Mouse (Mus musculus): ENCODE measurements around the gene Hmgb1. TPM values are rescaled to one million over a fixed set of nuclear protein-coding genes. Genes with fewer than 3 reads are reported as not detected.

Gene Hmgb1
- total and polyA plus RNA-seq, 2 experiments from 2014 or later, result 128 to 757 TPM

- 0 out of 2 replicates have a peak, but pooled peaks cover 5% of the 10 kb centered on the region for H3K4me1 ChIP-seq (ENCODE audit: insufficient read depth, low read length)
- no peak overlapping the region for H3K27ac ChIP-seq
- DNase-seq (ENCODE audit: low spot score) (no peak), ATAC-seq (peak; percentile 41; the same call in 1 of the 2 replicates)
- no peaks in the 10 kb centered on the region for H3K9me3 ChIP-seq (ENCODE audit: low read length)
- peak overlapping the region; percentile 96 for H3K4me2 ChIP-seq (ENCODE audit: low read depth, low read length)
- WGBS, result 23% methylated on average over 17 of the region's 17 CpGs
- H3K36me3 ChIP-seq (ENCODE audit: insufficient read depth, low read length), result no peaks in the 10 kb centered on the region
- no peak for TF ChIP-seq CTCF (IDR thresholded peaks at IDR 0.05; ENCODE audit: low read depth)
- no peaks in the 10 kb centered on the region for H3K27me3 ChIP-seq (ENCODE audit: insufficient read depth, low read length)
- peak overlapping the region; percentile 48 for H3K4me3 ChIP-seq (ENCODE audit: low read length)
- peak overlapping the region; percentile 48; the same call in 1 of the 2 replicates for H3K9ac ChIP-seq (replicated peaks; ENCODE audit: low read length)
Measured at GRCm38 (mm10) chr5:149014600-149015268, 169.6 kb downstream of the Hmgb1 start.

GRCm38 (mm10) chr5:149013817-149014508 is 170.3 kb downstream of the Hmgb1 start:
- no peak for DNase-seq (ENCODE audit: low spot score)
- Histone ChIP-seq H3K4me3 (ENCODE audit: low read length) (no peak overlapping the region), H3K9ac (replicated peaks; ENCODE audit: low read length) (no peak overlapping the region), H3K4me1 (ENCODE audit: insufficient read depth, low read length) (0 out of 2 replicates have a peak, but pooled peaks cover 5% of the 10 kb centered on the region), H3K36me3 (ENCODE audit: insufficient read depth, low read length) (no peaks in the 10 kb centered on the region), H3K27me3 (ENCODE audit: insufficient read depth, low read length) (no peaks in the 10 kb centered on the region), H3K9me3 (ENCODE audit: low read length) (no peaks in the 10 kb centered on the region), H3K4me2 (ENCODE audit: low read depth, low read length) (no peak overlapping the region), H3K27ac (no peak overlapping the region)
- ATAC-seq, result no peak
- TF ChIP-seq CTCF (IDR thresholded peaks at IDR 0.05; ENCODE audit: low read depth), result no peak
- 72% methylated on average over 7 of the region's 7 CpGs for WGBS

GRCm38 (mm10) chr5:149009111-149009510 is 175.2 kb downstream of the Hmgb1 start:
- ATAC-seq, result no peak
- Histone ChIP-seq H3K4me1 (ENCODE audit: insufficient read depth, low read length) (0 out of 2 replicates have a peak, but pooled peaks cover 3% of the 10 kb centered on the region), H3K4me2 (ENCODE audit: low read depth, low read length) (no peak overlapping the region), H3K9ac (replicated peaks; ENCODE audit: low read length) (no peak overlapping the region), H3K36me3 (ENCODE audit: insufficient read depth, low read length) (no peaks in the 10 kb centered on the region), H3K4me3 (ENCODE audit: low read length) (no peak overlapping the region), H3K9me3 (ENCODE audit: low read length) (no peaks in the 10 kb centered on the region), H3K27me3 (ENCODE audit: insufficient read depth, low read length) (no peaks in the 10 kb centered on the region), H3K27ac (no peak overlapping the region)
- DNase-seq (ENCODE audit: low spot score), result no peak
- TF ChIP-seq CTCF (IDR thresholded peaks at IDR 0.05; ENCODE audit: low read depth), result no peak
- WGBS, result 81% methylated on average over 3 of the region's 3 CpGs

GRCm38 (mm10) chr5:149007295-149007646 is 177.0 kb downstream of the Hmgb1 start:
- 64% methylated on average over 5 of the region's 5 CpGs for WGBS
- peak overlapping the region; percentile 81 for H3K27ac ChIP-seq
- DNase-seq (ENCODE audit: low spot score), result no peak

GRCm38 (mm10) chr5:149006362-149007294 is 177.7 kb downstream of the Hmgb1 start:
- no peaks in the 10 kb centered on the region for H3K27me3 ChIP-seq (ENCODE audit: insufficient read depth, low read length)
- peak overlapping the region; percentile 81 for H3K27ac ChIP-seq
- H3K9ac ChIP-seq (replicated peaks; ENCODE audit: low read length), result peak overlapping the region; percentile 35; the same call in 1 of the 2 replicates
- DNase-seq (ENCODE audit: low spot score) (peak; percentile 99), ATAC-seq (peak; percentile 93)
- peak overlapping the region; percentile 22 for H3K4me3 ChIP-seq (ENCODE audit: low read length)
- peak; percentile 95 for TF ChIP-seq CTCF (IDR thresholded peaks at IDR 0.05; ENCODE audit: low read depth)
- WGBS, result 5% methylated on average over 26 of the region's 26 CpGs
- peak overlapping the region; percentile 60 for H3K4me2 ChIP-seq (ENCODE audit: low read depth, low read length)
- H3K4me1 ChIP-seq (ENCODE audit: insufficient read depth, low read length), result 0 out of 2 replicates have a peak, but pooled peaks cover 3% of the 10 kb centered on the region
- no peaks in the 10 kb centered on the region for H3K9me3 ChIP-seq (ENCODE audit: low read length)
- H3K36me3 ChIP-seq (ENCODE audit: insufficient read depth, low read length), result no peaks in the 10 kb centered on the region

More at GRCm38 (mm10) chr5:149007295-149007646, 177.0 kb downstream of the Hmgb1 start:
- Histone ChIP-seq H3K36me3 (ENCODE audit: insufficient read depth, low read length) (no peaks in the 10 kb centered on the region), H3K4me3 (ENCODE audit: low read length) (no peak overlapping the region), H3K27me3 (ENCODE audit: insufficient read depth, low read length) (no peaks in the 10 kb centered on the region), H3K9ac (replicated peaks; ENCODE audit: low read length) (no peak overlapping the region), H3K9me3 (ENCODE audit: low read length) (no peaks in the 10 kb centered on the region), H3K4me1 (ENCODE audit: insufficient read depth, low read length) (0 out of 2 replicates have a peak, but pooled peaks cover 3% of the 10 kb centered on the region), H3K4me2 (ENCODE audit: low read depth, low read length) (peak overlapping the region; percentile 60)
- TF ChIP-seq CTCF (IDR thresholded peaks at IDR 0.05; ENCODE audit: low read depth), result no peak
- no peak for ATAC-seq

- Histone ChIP-seq H3K27me3 (ENCODE audit: insufficient read depth, low read length) (no peaks in the 10 kb centered on the region), H3K36me3 (ENCODE audit: insufficient read depth, low read length) (no peaks in the 10 kb centered on the region), H3K9me3 (ENCODE audit: low read length) (no peaks in the 10 kb centered on the region), H3K9ac (replicated peaks; ENCODE audit: low read length) (no peak overlapping the region), H3K4me3 (ENCODE audit: low read length) (no peak overlapping the region), H3K4me2 (ENCODE audit: low read depth, low read length) (peak overlapping the region; percentile 60), H3K4me1 (ENCODE audit: insufficient read depth, low read length) (0 out of 2 replicates have a peak, but pooled peaks cover 3% of the 10 kb centered on the region), H3K27ac (peak overlapping the region; percentile 81; the same call in 1 of the 2 replicates)
- DNase-seq (ENCODE audit: low spot score), result no peak
- TF ChIP-seq CTCF (IDR thresholded peaks at IDR 0.05; ENCODE audit: low read depth), result no peak
- WGBS, result 63% methylated on average over 9 of the region's 9 CpGs
- ATAC-seq, result no peak
Measured at GRCm38 (mm10) chr5:149005701-149006361, 178.5 kb downstream of the Hmgb1 start.
